Mouse (Mus musculus) forebrain, embryonic 13.5 days (tissue): ENCODE data around the gene Olfr1181. TPM values are rescaled to one million over a fixed set of nuclear protein-coding genes. Genes with fewer than 3 reads are reported as not detected.
"Not testable (repeated sequence)": the region's sequence is repeated elsewhere in the genome, so short reads cannot be mapped to it uniquely, and the experiment has no call there.

Source experiments
- ATAC-seq: fragments of 200-750 bp; cut with Nextera tagmentation; 2 replicates; pipeline ENCODE4 v1.8.0; 2017
- H3K27ac ChIP-seq: fragments of 300-500 bp; sonication (generic); 2 replicates; pipeline ENCODE4 v1.5.1; 2015; ENCODE audit warnings: inconsistent platforms, mild to moderate bottlenecking, moderate library complexity
- H3K27me3 ChIP-seq: fragments of 300-500 bp; sonication (generic); 2 replicates; pipeline ENCODE4 v1.6.1; 2015; ENCODE audit warnings: mild to moderate bottlenecking, inconsistent platforms
- H3K36me3 ChIP-seq: fragments of 300-500 bp; sonication (generic); 2 replicates; pipeline ENCODE4 v1.6.1; 2015; ENCODE audit warnings: mild to moderate bottlenecking, inconsistent platforms; ENCODE audit not compliant: poor library complexity, severe bottlenecking
- H3K4me1 ChIP-seq: fragments of 300-500 bp; sonication (generic); 2 replicates; pipeline ENCODE4 v1.6.1; 2015; ENCODE audit warnings: inconsistent platforms
- H3K4me2 ChIP-seq: fragments of 300-500 bp; sonication (generic); 2 replicates; pipeline ENCODE4 v1.6.1; 2015; ENCODE audit warnings: inconsistent platforms, mild to moderate bottlenecking, moderate library complexity
- H3K4me3 ChIP-seq: fragments of 300-500 bp; sonication (generic); 2 replicates; pipeline ENCODE4 v1.5.1; 2015; ENCODE audit warnings: mild to moderate bottlenecking, inconsistent platforms
- H3K9ac ChIP-seq: fragments of 300-500 bp; sonication (generic); 2 replicates; pipeline ENCODE4 v1.6.1; 2015; ENCODE audit warnings: mild to moderate bottlenecking, inconsistent platforms
- H3K9me3 ChIP-seq: fragments of 300-500 bp; sonication (generic); replicated peaks from 2 replicates; pipeline ENCODE4 v1.6.1; 2016; ENCODE audit warnings: inconsistent platforms
- WGBS: fragments of 180-500 bp; shearing (Covaris S2); methylation state at CpG from one replicate; pipeline ENCODE4 v1.1.7; 2015; 5-methylcytosine and 5-hydroxymethylcytosine counted together
- polyA plus RNA-seq: library from polyadenylated mRNA; unstranded; fragments of >200 nt; fragmentation: Nextera tagmentation; extraction: Ambion mirVana; gene quantifications from 2 replicates; pipeline ENCODE4 v1.2.1, GENCODE M21; 2015

The Olfr1181 gene
- not detected in 2 replicates for polyA plus RNA-seq

DNA sequence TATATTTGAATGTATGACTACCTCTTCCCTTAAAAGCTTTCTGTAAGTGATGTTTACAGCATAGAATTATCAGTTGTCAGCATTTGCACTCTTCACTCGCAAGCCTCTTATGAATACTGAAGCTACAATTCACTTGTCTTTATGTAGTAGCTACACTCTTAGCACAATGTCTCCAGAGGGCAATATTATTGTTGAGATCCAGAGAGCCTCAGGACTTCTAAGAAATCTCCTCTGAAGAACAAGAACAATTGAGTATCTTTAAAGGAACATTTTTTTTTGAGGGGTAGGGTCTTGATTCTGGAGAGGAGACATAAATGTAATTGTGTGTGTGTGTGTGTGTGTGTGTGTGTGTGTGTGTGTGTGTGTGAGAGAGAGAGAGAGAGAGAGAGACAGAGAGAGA lies at the start of gene Olfr1181:
Gene Olfr1181, minus strand, starts transcription at position 101 of the 400 bp plus-strand sequence.
- Histone ChIP-seq H3K36me3 (no peaks in the 10 kb centered on the region), H3K4me2 (no peak within 1 kb of the TSS), H3K9ac (no peak within 1 kb of the TSS), H3K27ac (no peak within 1 kb of the TSS), H3K27me3 (no peaks in the 10 kb centered on the region), H3K9me3 (no peaks in the 10 kb centered on the region), H3K4me1 (no peaks in the 10 kb centered on the region), H3K4me3 (no peak within 1 kb of the TSS)
- ATAC-seq = no peak
- 92% methylated on average over 1 of the region's 1 CpGs for WGBS

DNA sequence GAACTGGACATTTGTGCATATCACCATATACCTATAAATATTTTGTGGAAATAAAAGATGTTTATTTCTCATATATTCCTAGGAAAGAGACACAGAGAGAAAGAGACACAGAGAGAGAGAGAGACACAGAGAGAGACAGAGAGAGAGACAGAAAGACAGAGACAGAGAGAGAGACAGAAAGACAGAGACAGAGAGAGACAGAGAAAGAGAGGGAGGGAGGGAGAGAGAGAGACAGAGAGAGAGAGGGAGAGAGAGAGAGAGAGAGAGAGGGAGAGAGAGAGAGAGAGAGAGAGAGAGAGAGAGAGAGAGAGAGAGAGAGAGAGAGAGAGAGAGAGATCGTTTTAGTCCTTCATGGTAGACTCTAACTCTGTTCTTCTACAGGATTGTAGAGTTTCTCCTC lies 28.6 kb upstream of the Olfr1181 start, which contains the start of gene Olfr1183:
Gene Olfr1183, plus strand, starts transcription at position 301 of the 400 bp plus-strand sequence.
- not testable (repeated sequence) for H3K4me2 ChIP-seq, H3K36me3 ChIP-seq, H3K4me3 ChIP-seq, H3K27me3 ChIP-seq, ATAC-seq, H3K27ac ChIP-seq, H3K9ac ChIP-seq, H3K9me3 ChIP-seq, H3K4me1 ChIP-seq
- 88% methylated on average over 1 of the region's 1 CpGs for WGBS

DNA sequence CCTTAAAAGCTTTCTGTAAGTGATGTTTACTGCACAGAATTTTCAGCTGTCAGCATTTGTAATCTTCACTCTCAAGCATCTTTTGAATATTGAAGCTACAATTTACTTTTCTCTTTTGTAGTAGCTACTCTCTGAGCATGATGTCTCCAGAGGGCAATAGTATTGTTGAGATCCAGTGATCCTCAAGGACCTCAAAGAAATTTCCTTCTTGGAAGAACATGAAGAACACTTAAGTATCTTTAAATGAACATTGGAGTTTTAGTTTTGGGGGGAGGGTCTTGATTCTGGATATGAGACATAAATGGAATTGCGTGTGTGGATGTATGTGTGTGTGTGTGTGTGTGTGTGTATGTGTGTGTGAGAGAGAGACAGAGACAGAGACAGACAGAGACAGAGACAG lies 23.1 kb upstream of the Olfr1181 start, which contains the start of gene Gm13757:
Gene Gm13757, minus strand, starts transcription at position 101 of the 400 bp plus-strand sequence.
- Histone ChIP-seq H3K9ac (no peak within 1 kb of the TSS), H3K4me1 (no peaks in the 10 kb centered on the region), H3K27ac (no peak within 1 kb of the TSS), H3K36me3 (no peaks in the 10 kb centered on the region), H3K4me2 (no peak within 1 kb of the TSS), H3K9me3 (no peaks in the 10 kb centered on the region), H3K4me3 (no peak within 1 kb of the TSS), H3K27me3 (no peaks in the 10 kb centered on the region)
- ATAC-seq = no peak
- 90% methylated on average over 1 of the region's 1 CpGs for WGBS

DNA sequence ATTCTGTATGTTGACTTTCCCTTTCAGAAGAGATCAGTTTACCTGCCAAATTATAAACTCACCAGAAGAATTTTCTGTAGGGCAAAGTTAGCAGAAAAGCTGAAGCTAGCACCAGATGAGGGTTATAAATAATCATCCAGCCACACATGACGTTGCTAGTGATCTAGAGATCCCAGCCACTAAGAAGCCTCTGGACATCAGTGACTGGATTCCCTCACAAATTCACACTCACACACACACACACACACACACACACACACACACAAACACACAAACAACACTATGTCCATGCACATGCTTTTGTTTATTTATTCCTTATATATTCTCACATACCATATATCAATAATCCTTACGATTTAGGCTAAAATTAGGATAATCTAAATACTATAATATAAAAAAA lies 6.9 kb downstream of the Olfr1181 start, which contains the start of gene Olfr1180:
Gene Olfr1180, minus strand, starts transcription at position 101 of the 400 bp plus-strand sequence.
- 90% methylated on average over 2 of the region's 2 CpGs for WGBS
- Histone ChIP-seq H3K36me3 (no peaks in the 10 kb centered on the region), H3K4me1 (no peaks in the 10 kb centered on the region), H3K27ac (no peak within 1 kb of the TSS), H3K4me2 (no peak within 1 kb of the TSS), H3K4me3 (no peak within 1 kb of the TSS), H3K9ac (no peak within 1 kb of the TSS), H3K27me3 (no peaks in the 10 kb centered on the region), H3K9me3 (no peaks in the 10 kb centered on the region)
- ATAC-seq = no peak

DNA sequence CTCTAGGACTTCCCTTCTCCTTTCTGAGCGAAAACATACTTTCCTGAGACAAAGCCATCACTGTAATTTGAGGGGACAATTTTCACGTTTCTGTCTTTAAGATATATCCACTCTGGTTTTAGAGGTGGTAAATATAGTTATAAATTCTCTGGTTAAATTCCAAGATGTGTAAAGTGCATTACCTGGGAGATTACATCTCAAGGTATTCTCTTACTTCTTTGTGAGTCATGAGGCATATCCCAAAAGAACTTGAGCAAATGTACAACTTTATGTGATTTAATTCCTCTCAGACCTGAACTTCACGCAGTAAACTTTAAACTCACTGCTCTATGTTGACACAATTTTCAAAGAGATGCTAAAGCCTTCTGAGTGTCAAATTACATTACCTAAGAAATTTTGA lies 19.6 kb downstream of the Olfr1181 start, which contains the start of gene Olfr1179:
Gene Olfr1179, minus strand, starts transcription at position 101 of the 400 bp plus-strand sequence.
- Histone ChIP-seq H3K4me2 (no peak within 1 kb of the TSS), H3K4me1 (no peaks in the 10 kb centered on the region), H3K36me3 (no peaks in the 10 kb centered on the region), H3K9ac (no peak within 1 kb of the TSS), H3K27ac (no peak within 1 kb of the TSS), H3K4me3 (no peak within 1 kb of the TSS), H3K9me3 (no peaks in the 10 kb centered on the region), H3K27me3 (no peaks in the 10 kb centered on the region)
- WGBS = 94% methylated on average over 3 of the region's 3 CpGs
- ATAC-seq = no peak

DNA sequence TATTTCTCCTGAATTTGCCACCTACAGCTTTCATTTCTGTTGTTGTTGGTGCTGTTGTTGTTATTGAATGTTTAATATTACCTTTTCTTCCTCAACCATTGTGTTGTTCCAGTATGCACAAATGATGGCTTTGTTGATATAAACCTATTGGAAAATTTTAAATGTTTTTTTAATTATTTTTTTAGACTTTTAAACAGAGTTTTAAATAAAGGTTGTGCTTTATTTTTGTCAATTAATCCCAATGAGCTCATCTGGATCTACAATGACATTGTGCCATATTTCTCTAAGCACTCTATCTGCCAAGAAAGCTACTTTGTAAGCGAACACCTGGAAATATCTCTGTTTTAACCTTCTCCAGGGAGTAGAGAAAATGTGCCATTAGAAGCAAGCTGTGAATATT lies 39.2 kb downstream of the Olfr1181 start, which contains the start of gene Olfr1178:
Gene Olfr1178, plus strand, starts transcription at position 301 of the 400 bp plus-strand sequence.
- Histone ChIP-seq H3K27me3 (no peaks in the 10 kb centered on the region), H3K4me1 (no peaks in the 10 kb centered on the region), H3K36me3 (no peaks in the 10 kb centered on the region), H3K4me3 (no peak within 1 kb of the TSS), H3K9ac (no peak within 1 kb of the TSS), H3K9me3 (no peaks in the 10 kb centered on the region), H3K27ac (no peak within 1 kb of the TSS), H3K4me2 (no peak within 1 kb of the TSS)
- no peak for ATAC-seq
- 75% methylated on average over 1 of the region's 1 CpGs for WGBS

Other genes with a start within 250 kb of the Olfr1181 start
- not detected in 2 replicates for gene Olfr1168, start 244.3 kb downstream of the Olfr1181 start, polyA plus RNA-seq
- not detected in 2 replicates for gene Olfr1170, start 197.8 kb downstream of the Olfr1181 start, polyA plus RNA-seq
- gene Olfr1173, start 146.3 kb downstream of the Olfr1181 start, polyA plus RNA-seq = not detected in 2 replicates
- gene Olfr1174-ps, start 111.0 kb downstream of the Olfr1181 start, polyA plus RNA-seq = not detected in 2 replicates
- gene Olfr1175-ps, start 99.0 kb downstream of the Olfr1181 start, polyA plus RNA-seq = not detected in 2 replicates
- gene Olfr1176, start 89.5 kb downstream of the Olfr1181 start, polyA plus RNA-seq = not detected in 2 replicates
- not detected in 2 replicates for gene Olfr1177-ps, start 79.7 kb downstream of the Olfr1181 start, polyA plus RNA-seq
- gene Olfr1178, start 39.1 kb downstream of the Olfr1181 start, polyA plus RNA-seq = not detected in 2 replicates
- gene Olfr1179, start 19.7 kb downstream of the Olfr1181 start, polyA plus RNA-seq = not detected in 2 replicates
- not detected in 2 replicates for gene Olfr1180, start 7.0 kb downstream of the Olfr1181 start, polyA plus RNA-seq
- gene Gm13757, start 23.0 kb upstream of the Olfr1181 start, polyA plus RNA-seq = not detected in 2 replicates
- gene Olfr1183, start 28.7 kb upstream of the Olfr1181 start, polyA plus RNA-seq = not detected in 2 replicates
- gene Olfr1184, start 57.4 kb upstream of the Olfr1181 start, polyA plus RNA-seq = not detected in 2 replicates
- gene Olfr1185-ps1, start 67.1 kb upstream of the Olfr1181 start, polyA plus RNA-seq = not detected in 2 replicates
- not detected in 2 replicates for gene Olfr1186, start 92.4 kb upstream of the Olfr1181 start, polyA plus RNA-seq
- not detected in 2 replicates for gene Olfr1188, start 130.8 kb upstream of the Olfr1181 start, polyA plus RNA-seq
- gene Olfr1189, start 160.3 kb upstream of the Olfr1181 start, polyA plus RNA-seq = not detected in 2 replicates
- gene Olfr1191-ps1, start 214.4 kb upstream of the Olfr1181 start, polyA plus RNA-seq = not detected in 2 replicates
- not detected in 2 replicates for gene Olfr1192-ps1, start 222.3 kb upstream of the Olfr1181 start, polyA plus RNA-seq
- gene Olfr1193, start 249.5 kb upstream of the Olfr1181 start, polyA plus RNA-seq = not detected in 2 replicates